Mouse (Mus musculus) layer of hippocampus, postnatal 10 days (tissue): Measurements from ENCODE around the gene Chmp1a. TPM values are rescaled to one million over a fixed set of nuclear protein-coding genes. Genes with fewer than 3 reads are reported as not detected.
A peak's percentile ranks its signal among the peaks of the same experiment; 100 is the strongest.

Experiments used
- DNase-seq, 2 experiments: peaks; one replicate each; pipeline ENCODE4 v3.0.0; 2021; ENCODE audit warnings: low spot score in 2 of 2
- total RNA-seq, 2 experiments: library from RNA; stranded (reverse); gene quantifications; 2 replicates each; pipeline ENCODE4 v1.2.3; 2021

The Chmp1a gene
- total RNA-seq, 2 experiments from 2014 or later: 120 to 143 TPM

DNA sequence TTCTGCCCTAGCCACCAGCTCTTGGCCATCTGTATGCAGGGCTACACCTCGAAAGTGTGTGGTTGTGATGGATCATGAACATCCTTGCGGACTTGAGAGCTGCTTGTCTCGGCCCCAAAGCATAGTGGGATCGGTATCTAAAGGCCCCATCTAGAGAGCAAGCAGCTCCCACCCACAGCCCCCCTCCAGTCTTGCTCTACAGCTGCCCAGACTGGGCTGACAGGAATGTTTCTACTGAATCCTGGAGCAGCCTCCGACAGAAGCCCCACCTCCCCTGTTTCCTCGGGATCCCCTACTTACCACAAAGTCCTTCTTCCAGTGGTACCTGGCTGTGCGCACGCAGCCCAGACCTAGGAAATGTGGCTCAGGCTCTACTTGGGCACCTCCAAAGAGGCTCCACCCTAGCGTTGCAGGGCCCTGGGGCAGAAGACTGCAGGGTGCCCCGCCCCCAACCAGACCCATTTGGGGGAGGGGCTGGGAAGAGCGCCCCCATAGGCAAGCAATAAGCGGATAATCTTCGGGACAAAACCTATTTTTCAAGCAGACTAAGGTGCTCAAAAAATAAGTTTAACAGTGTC lies 54.6 kb downstream of the Chmp1a start, which contains the start of gene Sult5a1:
Sult5a1 (minus strand) TSS at position 428 of the 578 bp plus-strand sequence.
- peak in 1 of 2 experiments; percentile 9 for DNase-seq

DNA sequence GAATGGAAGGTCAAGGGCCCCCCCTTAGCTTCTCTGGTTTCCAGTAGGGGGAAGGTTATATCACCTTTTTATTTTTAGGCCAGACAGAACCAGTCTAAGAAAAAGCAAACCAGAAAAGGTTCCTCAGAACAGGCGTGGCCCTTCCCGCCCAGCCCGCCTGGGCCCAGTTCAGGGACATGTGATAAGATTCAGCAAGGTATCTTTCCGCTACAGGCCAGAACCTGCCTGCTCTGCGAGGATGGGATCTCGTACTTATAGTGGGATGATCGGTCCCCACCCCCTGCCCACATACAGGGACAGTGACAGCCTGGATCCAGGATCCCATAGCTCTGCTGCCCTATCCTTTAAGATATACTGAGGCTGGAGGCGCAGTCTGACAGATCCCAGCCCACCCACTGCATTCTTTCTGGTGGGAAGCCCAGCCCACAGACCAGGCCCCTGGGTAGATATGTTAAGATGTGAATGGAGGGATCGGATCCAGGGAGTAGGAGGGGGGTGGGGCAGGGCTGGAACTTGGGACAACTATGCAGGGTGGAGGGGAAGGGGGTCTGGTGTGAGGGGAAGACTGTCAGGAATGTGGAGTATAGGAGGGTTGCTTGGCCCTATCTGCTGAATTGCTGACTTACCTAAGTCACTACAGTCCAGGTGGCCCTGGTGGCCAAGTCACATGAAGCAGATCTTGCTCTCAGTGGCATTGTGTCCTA lies 56.3 kb downstream of the Chmp1a start:
- no peak for DNase-seq

DNA sequence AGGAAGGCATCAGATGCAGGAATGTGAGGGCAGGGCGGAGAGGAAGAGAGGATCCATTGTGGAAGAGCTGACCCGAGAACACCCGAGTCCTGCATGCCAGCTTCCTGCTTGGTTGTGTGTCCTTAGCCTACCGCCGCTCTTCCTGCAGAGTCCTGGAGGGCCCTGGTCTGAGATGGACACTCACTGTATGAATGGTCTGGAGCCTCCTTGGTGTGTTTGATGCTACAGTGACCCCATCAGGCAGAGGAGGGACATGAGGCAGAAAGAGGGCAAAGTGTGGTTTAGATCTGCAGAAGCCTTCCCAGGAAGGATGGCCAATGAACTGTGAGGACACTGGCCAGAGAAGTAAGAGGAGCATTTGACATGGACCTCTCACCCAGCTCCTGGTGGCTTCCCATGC lies 57.4 kb downstream of the Chmp1a start:
- peak in 1 of 2 experiments; percentile 15 for DNase-seq

Other genes with a start within 250 kb of the Chmp1a start
- gene Ankrd11, start 170.5 kb downstream of the Chmp1a start, total RNA-seq: 100 to 1,000 TPM; 147 to 160 TPM
- 10 to 100 TPM; 65.8 to 75.5 TPM for gene Spg7, start 149.8 kb downstream of the Chmp1a start, total RNA-seq
- 100 to 1,000 TPM; 474 to 547 TPM for gene Rpl13, start 110.4 kb downstream of the Chmp1a start, total RNA-seq
- gene Cpne7, start 95.4 kb downstream of the Chmp1a start, total RNA-seq: 100 to 1,000 TPM; 232 to 244 TPM
- 1 to 10 TPM in 1 of 2 experiments, under 1 TPM in 1; 0.80 to 1.1 TPM for gene Sult5a1, start 54.4 kb downstream of the Chmp1a start, total RNA-seq
- under 1 TPM; 0.25 to 0.41 TPM for gene Dpep1, start 26.5 kb downstream of the Chmp1a start, total RNA-seq
- gene Spata33, start 69 bp upstream of the Chmp1a start, total RNA-seq: 1 to 10 TPM; 7.7 to 9.8 TPM
- gene Cdk10, start 12.1 kb upstream of the Chmp1a start, total RNA-seq: 10 to 100 TPM; 70.3 to 80.8 TPM
- 10 to 100 TPM; 83.0 to 91.1 TPM for gene Spata2l, start 23.5 kb upstream of the Chmp1a start, total RNA-seq
- gene Zfp276, start 41.4 kb upstream of the Chmp1a start, total RNA-seq: 10 to 100 TPM; 23.5 to 26.1 TPM
- 10 to 100 TPM; 58.4 to 63.4 TPM for gene Vps9d1, start 41.6 kb upstream of the Chmp1a start, total RNA-seq
- 1 to 10 TPM; 2.5 to 4.7 TPM for gene Fanca, start 105.8 kb upstream of the Chmp1a start, total RNA-seq
- 10 to 100 TPM; 17.6 to 18.4 TPM for gene Spire2, start 120.0 kb upstream of the Chmp1a start, total RNA-seq
- 100 to 1,000 TPM; 439 to 445 TPM for gene Tcf25, start 161.0 kb upstream of the Chmp1a start, total RNA-seq
- gene Mc1r, start 194.3 kb upstream of the Chmp1a start, total RNA-seq: under 1 TPM in 1 of 2 experiments, not detected in 1; 0.09 TPM
- 1,000 to 10,000 TPM; 1,031 to 1,094 TPM for gene Tubb3, start 198.7 kb upstream of the Chmp1a start, total RNA-seq
- 10 to 100 TPM; 67.5 to 69.4 TPM for gene Def8, start 210.8 kb upstream of the Chmp1a start, total RNA-seq